Mouse (Mus musculus) neural tube, embryonic 12.5 days (tissue): Measurements from ENCODE around the gene Gm21746. TPM values are rescaled to one million over a fixed set of nuclear protein-coding genes. Genes with fewer than 3 reads are reported as not detected.
"Not testable (repeated sequence)": the region's sequence is repeated elsewhere in the genome, so short reads cannot be mapped to it uniquely, and the experiment has no call there.

Experiments
- ATAC-seq: fragments of 200-750 bp; cut with Nextera tagmentation; 2 replicates; pipeline ENCODE4 v1.8.0; 2017; ENCODE audit warnings: low read depth, mild to moderate bottlenecking, moderate TSS enrichment, moderate library complexity; ENCODE audit not compliant: low FRiP score
- H3K27ac ChIP-seq: fragments of 300-500 bp; sonication (generic); 2 replicates; pipeline ENCODE4 v1.5.1; 2016
- H3K27me3 ChIP-seq: fragments of 300-500 bp; sonication (generic); replicated peaks from 2 replicates; pipeline ENCODE4 v1.6.1; 2016; ENCODE audit warnings: mild to moderate bottlenecking
- H3K36me3 ChIP-seq: fragments of 300-500 bp; sonication (generic); 2 replicates; pipeline ENCODE4 v1.6.1; 2016; ENCODE audit warnings: mild to moderate bottlenecking
- H3K4me1 ChIP-seq: fragments of 300-500 bp; sonication (generic); 2 replicates; pipeline ENCODE4 v1.6.1; 2016
- H3K4me2 ChIP-seq: fragments of 300-500 bp; sonication (generic); replicated peaks from 2 replicates; pipeline ENCODE4 v1.6.1; 2016; ENCODE audit warnings: mild to moderate bottlenecking
- H3K4me3 ChIP-seq: fragments of 300-500 bp; sonication (generic); 2 replicates; pipeline ENCODE4 v1.5.1; 2016
- H3K9ac ChIP-seq: fragments of 300-500 bp; sonication (generic); 2 replicates; pipeline ENCODE4 v1.6.1; 2016; ENCODE audit warnings: mild to moderate bottlenecking
- H3K9me3 ChIP-seq: fragments of 300-500 bp; sonication (generic); 2 replicates; pipeline ENCODE4 v1.6.1; 2016; ENCODE audit warnings: mild to moderate bottlenecking
- WGBS: fragments of 180-500 bp; shearing (Covaris S2); methylation state at CpG from one replicate; pipeline ENCODE4 v1.1.7; 2016; 5-methylcytosine and 5-hydroxymethylcytosine counted together
- polyA plus RNA-seq: library from polyadenylated mRNA; unstranded; fragments of >200 nt; fragmentation: Nextera tagmentation; extraction: Ambion mirVana; gene quantifications from 2 replicates; pipeline ENCODE4 v1.2.1, GENCODE M21; 2016

Gene Gm21746
- not detected in 2 replicates for polyA plus RNA-seq

- not testable (repeated sequence) for H3K27me3 ChIP-seq, ATAC-seq, H3K9me3 ChIP-seq, H3K9ac ChIP-seq, H3K4me2 ChIP-seq, H3K4me3 ChIP-seq, H3K4me1 ChIP-seq, H3K27ac ChIP-seq, H3K36me3 ChIP-seq
- WGBS, result 66% methylated on average over 2 of the region's 3 CpGs
Observed at GRCm38 (mm10) chrY:6237895-6238294, at the start of gene Gm21746. Gene Gm21746, minus strand, starts transcription at chrY:6237995.

DNA sequence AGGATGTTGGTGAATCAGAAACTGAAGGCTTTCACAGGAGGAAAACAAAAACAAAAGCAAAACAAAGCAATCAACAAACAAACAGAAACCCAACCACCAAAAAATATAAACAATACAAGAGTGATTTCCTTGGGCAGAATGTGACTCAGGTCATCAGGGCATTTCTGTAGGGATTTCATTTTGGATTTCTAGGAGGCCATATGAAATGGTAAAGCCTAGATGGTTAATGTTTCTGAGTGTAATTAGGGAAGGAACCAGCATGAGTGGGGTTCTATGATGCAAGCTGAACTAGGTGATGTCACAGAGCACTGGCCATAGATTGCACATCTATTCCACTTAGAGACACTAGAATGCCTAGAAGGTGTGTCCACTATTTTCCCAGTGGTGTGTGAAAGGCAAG is 29.0 kb upstream of the Gm21746 start, which contains the start of gene Gm20873:
Gene Gm20873, plus strand, starts transcription at position 301 of the 400 bp plus-strand sequence.
- not testable (repeated sequence) for ATAC-seq

More for the DNA sequence above, 29.0 kb upstream of the Gm21746 start, which contains the start of gene Gm20873:
- H3K9ac ChIP-seq, H3K4me2 ChIP-seq, H3K27me3 ChIP-seq, H3K4me1 ChIP-seq, H3K4me3 ChIP-seq, H3K36me3 ChIP-seq, H3K9me3 ChIP-seq, H3K27ac ChIP-seq: not testable (repeated sequence)

Other genes with a start within 250 kb of the Gm21746 start
- not detected in 2 replicates for gene Gm20873, start 29.1 kb upstream of the Gm21746 start, polyA plus RNA-seq